Mouse (Mus musculus): ENCODE results near the gene Fga. TPM values are rescaled to one million over a fixed set of nuclear protein-coding genes. Genes with fewer than 3 reads are reported as not detected.

Gene Fga
- polyA plus RNA-seq, 2 experiments, result 0.38 TPM; not detected in 1

DNA sequence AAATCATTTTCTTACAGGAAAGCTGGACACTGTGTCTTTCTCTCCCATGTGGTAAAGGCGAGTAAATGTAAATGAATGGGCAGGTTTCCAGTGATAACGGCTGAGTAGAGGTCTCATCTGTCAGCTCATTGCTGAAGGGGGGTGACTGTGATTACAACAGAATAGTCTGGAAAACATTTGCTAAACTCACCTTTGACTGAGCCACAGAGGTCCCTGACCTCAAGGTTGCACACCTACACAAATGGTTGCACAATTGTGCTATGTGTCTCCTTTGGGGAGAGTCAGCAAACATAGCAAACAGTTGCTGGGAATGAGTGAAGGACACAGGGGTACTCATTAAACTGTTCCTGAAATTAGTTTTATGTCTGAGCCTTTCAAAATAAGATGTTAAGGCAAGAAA, 13.0 kb downstream of the Fga start:
- WGBS, result 77% methylated on average over 2 of the region's 2 CpGs
- no peak for ATAC-seq (ENCODE audit: low FRiP score, low read depth)
- Histone ChIP-seq H3K4me3 (replicated peaks; ENCODE audit: low read length) (no peak overlapping the region), H3K27ac (replicated peaks; ENCODE audit: low read depth, low read length) (no peak overlapping the region), H3K36me3 (ENCODE audit: control insufficient read depth, insufficient read depth, low read length) (no peaks in the 10 kb centered on the region), H3K4me1 (ENCODE audit: control insufficient read depth, insufficient read depth, low read length) (no peaks in the 10 kb centered on the region), H3K4me2 (replicated peaks; ENCODE audit: low read depth, low read length, severe bottlenecking) (no peak overlapping the region), H3K27me3 (ENCODE audit: control insufficient read depth, insufficient read depth, low read length) (no peaks in the 10 kb centered on the region), H3K9ac (ENCODE audit: low read depth, low read length, severe bottlenecking) (no peak overlapping the region), H3K9me3 (ENCODE audit: control insufficient read depth, low read length) (no peaks in the 10 kb centered on the region)
- no peak for TF ChIP-seq POLR2A (IDR thresholded peaks at IDR 0.05; ENCODE audit: borderline replicate concordance, extremely low read depth, insufficient read depth, insufficient read length)
- DNase-seq (ENCODE audit: low spot score), result no peak

DNA sequence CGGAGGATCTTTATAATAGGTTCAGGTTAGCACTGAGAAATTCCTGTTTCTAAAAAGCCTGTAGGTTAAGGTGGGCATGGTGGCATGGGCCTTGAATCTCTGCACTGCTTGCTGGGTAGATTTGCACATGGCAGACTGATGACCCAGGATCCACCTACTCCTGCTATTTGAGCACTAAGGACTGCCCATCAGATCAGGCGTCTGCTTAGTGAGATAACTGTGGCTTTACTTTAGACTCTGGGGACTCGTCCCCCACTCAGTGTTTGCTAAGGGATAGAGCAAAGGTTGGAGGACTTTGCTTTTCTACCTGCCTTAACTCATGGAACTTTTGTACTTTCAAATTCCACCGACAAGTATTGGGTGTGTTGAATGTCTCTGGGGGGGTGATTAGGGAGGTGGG, 13.8 kb downstream of the Fga start:
- no peak for DNase-seq (ENCODE audit: low spot score)
- TF ChIP-seq POLR2A (IDR thresholded peaks at IDR 0.05; ENCODE audit: borderline replicate concordance, extremely low read depth, insufficient read depth, insufficient read length), result no peak
- Histone ChIP-seq H3K9ac (ENCODE audit: low read depth, low read length, severe bottlenecking) (no peak overlapping the region), H3K4me1 (ENCODE audit: control insufficient read depth, insufficient read depth, low read length) (no peaks in the 10 kb centered on the region), H3K9me3 (ENCODE audit: control insufficient read depth, low read length) (no peaks in the 10 kb centered on the region), H3K27ac (replicated peaks; ENCODE audit: low read depth, low read length) (no peak overlapping the region), H3K4me2 (replicated peaks; ENCODE audit: low read depth, low read length, severe bottlenecking) (no peak overlapping the region), H3K27me3 (ENCODE audit: control insufficient read depth, insufficient read depth, low read length) (no peaks in the 10 kb centered on the region), H3K4me3 (replicated peaks; ENCODE audit: low read length) (no peak overlapping the region), H3K36me3 (ENCODE audit: control insufficient read depth, insufficient read depth, low read length) (no peaks in the 10 kb centered on the region)
- ATAC-seq (ENCODE audit: low FRiP score, low read depth), result no peak
- 68% methylated on average over 4 of the region's 4 CpGs for WGBS

DNA sequence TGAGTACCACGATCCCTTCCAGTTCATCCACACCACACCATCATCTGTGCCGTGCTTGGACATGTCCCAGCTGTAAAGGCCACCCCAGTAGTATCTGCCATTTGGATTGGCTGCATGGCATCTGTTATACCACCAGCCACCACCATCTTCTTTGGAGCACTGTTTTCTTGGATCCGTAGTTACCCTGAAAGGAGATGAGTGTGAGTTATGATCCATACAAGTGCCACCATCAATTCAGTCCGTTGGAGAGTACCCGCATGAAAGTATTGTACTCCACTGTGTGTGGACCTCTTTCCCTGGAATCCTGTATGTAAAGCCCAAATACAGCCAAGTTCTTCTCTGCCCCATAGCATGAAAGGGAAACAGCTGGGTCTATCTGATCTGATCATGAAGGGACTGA, 16.6 kb downstream of the Fga start:
- Histone ChIP-seq H3K27ac (replicated peaks; ENCODE audit: low read depth, low read length) (no peak overlapping the region), H3K36me3 (ENCODE audit: control insufficient read depth, insufficient read depth, low read length) (no peaks in the 10 kb centered on the region), H3K9me3 (ENCODE audit: control insufficient read depth, low read length) (no peaks in the 10 kb centered on the region), H3K27me3 (ENCODE audit: control insufficient read depth, insufficient read depth, low read length) (no peaks in the 10 kb centered on the region), H3K4me1 (ENCODE audit: control insufficient read depth, insufficient read depth, low read length) (no peaks in the 10 kb centered on the region), H3K4me3 (replicated peaks; ENCODE audit: low read length) (no peak overlapping the region), H3K9ac (ENCODE audit: low read depth, low read length, severe bottlenecking) (no peak overlapping the region), H3K4me2 (replicated peaks; ENCODE audit: low read depth, low read length, severe bottlenecking) (no peak overlapping the region)
- ATAC-seq (ENCODE audit: low FRiP score, low read depth) (no peak), DNase-seq (ENCODE audit: low spot score) (no peak)
- no peak for TF ChIP-seq POLR2A (IDR thresholded peaks at IDR 0.05; ENCODE audit: borderline replicate concordance, extremely low read depth, insufficient read depth, insufficient read length)
- WGBS, result 83% methylated on average over 5 of the region's 5 CpGs

DNA sequence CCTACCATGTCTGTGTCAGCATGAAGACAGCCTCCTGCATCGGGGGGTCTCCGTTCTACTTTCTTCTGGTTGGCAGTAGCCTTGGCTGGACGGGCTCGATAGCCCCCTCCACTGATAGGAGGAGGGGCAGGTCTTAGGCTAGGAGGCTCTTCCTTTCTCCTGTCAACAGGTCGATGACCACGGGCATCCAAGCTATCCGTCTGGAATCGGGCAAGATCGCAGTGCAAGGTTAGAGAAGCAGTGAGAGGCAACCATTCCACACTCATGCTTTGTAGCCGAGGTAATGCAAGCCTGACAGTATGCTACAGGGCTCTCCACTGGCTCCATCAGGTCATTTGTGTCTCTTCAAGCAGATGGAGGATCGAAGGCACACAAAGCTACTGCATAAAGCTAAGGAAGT, 20.8 kb downstream of the Fga start:
- H3K4me3 ChIP-seq (replicated peaks; ENCODE audit: low read length), result no peak overlapping the region
- no peak for TF ChIP-seq POLR2A (IDR thresholded peaks at IDR 0.05; ENCODE audit: borderline replicate concordance, extremely low read depth, insufficient read depth, insufficient read length)
- no peak overlapping the region for H3K9ac ChIP-seq (ENCODE audit: low read depth, low read length, severe bottlenecking)
- H3K4me1 ChIP-seq (ENCODE audit: control insufficient read depth, insufficient read depth, low read length), result no peaks in the 10 kb centered on the region
- ATAC-seq (ENCODE audit: low FRiP score, low read depth) (no peak), DNase-seq (ENCODE audit: low spot score) (no peak)
- H3K9me3 ChIP-seq (ENCODE audit: control insufficient read depth, low read length), result no peaks in the 10 kb centered on the region
- no peaks in the 10 kb centered on the region for H3K27me3 ChIP-seq (ENCODE audit: control insufficient read depth, insufficient read depth, low read length)
- H3K27ac ChIP-seq (replicated peaks; ENCODE audit: low read depth, low read length), result no peak overlapping the region
- 88% methylated on average over 11 of the region's 11 CpGs for WGBS
- no peak overlapping the region for H3K4me2 ChIP-seq (replicated peaks; ENCODE audit: low read depth, low read length, severe bottlenecking)
- no peaks in the 10 kb centered on the region for H3K36me3 ChIP-seq (ENCODE audit: control insufficient read depth, insufficient read depth, low read length)

DNA sequence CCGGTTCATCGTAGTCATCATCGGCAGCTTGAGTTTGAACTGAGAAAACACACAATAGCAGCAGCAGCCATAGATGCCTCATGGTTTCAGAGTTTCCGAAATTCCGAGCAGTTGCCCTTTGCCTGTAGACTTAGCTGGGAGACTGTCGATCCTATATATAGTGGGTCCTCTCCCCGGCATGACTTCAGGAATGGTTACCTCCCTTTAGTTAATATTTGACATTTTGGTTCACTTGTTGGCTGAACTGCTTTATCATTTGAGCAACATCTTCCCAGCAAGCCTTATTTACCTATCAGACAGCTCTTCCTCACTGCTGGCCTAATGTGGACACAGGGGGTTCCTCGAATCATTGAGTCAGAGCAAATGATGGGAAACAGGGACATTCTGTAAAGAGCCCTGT, 23.8 kb downstream of the Fga start, which contains the start of gene Fgb:
Gene Fgb, minus strand, starts transcription at position 184 of the 400 bp plus-strand sequence.
- no peak for TF ChIP-seq POLR2A (IDR thresholded peaks at IDR 0.05; ENCODE audit: borderline replicate concordance, extremely low read depth, insufficient read depth, insufficient read length)
- H3K4me2 ChIP-seq (replicated peaks; ENCODE audit: low read depth, low read length, severe bottlenecking), result no peak within 1 kb of the TSS
- WGBS, result 84% methylated on average over 8 of the region's 8 CpGs
- no peak within 1 kb of the TSS for H3K9ac ChIP-seq (ENCODE audit: low read depth, low read length, severe bottlenecking)
- DNase-seq (ENCODE audit: low spot score) (no peak), ATAC-seq (ENCODE audit: low FRiP score, low read depth) (no peak)
- H3K4me3 ChIP-seq (replicated peaks; ENCODE audit: low read length), result no peak within 1 kb of the TSS
- H3K27ac ChIP-seq (replicated peaks; ENCODE audit: low read depth, low read length), result no peak within 1 kb of the TSS
- no peaks in the 10 kb centered on the region for H3K27me3 ChIP-seq (ENCODE audit: control insufficient read depth, insufficient read depth, low read length)
- no peaks in the 10 kb centered on the region for H3K36me3 ChIP-seq (ENCODE audit: control insufficient read depth, insufficient read depth, low read length)
- no peaks in the 10 kb centered on the region for H3K9me3 ChIP-seq (ENCODE audit: control insufficient read depth, low read length)
- H3K4me1 ChIP-seq (ENCODE audit: control insufficient read depth, insufficient read depth, low read length), result no peaks in the 10 kb centered on the region

DNA sequence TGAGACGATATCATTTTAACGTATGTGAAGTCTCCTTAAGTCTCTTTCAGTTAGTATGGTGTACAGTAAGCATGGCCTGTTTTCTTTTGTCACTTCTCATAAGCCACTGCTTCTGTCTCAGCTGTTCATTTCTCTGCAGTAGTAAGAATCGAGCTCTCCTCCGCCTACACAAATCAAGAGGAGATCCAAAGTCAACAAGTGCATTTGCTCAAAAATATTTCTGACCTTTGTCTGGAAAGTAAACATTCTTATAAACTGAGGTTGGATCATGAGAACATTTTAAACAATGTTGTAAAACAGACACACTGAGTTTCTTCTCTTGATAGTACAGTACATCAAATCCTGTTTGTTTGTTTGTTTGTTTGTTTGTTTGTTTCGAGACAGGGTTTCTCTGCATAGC, 24.8 kb downstream of the Fga start:
- 83% methylated on average over 5 of the region's 5 CpGs for WGBS
- Histone ChIP-seq H3K4me3 (replicated peaks; ENCODE audit: low read length) (no peak overlapping the region), H3K27ac (replicated peaks; ENCODE audit: low read depth, low read length) (no peak overlapping the region), H3K9me3 (ENCODE audit: control insufficient read depth, low read length) (no peaks in the 10 kb centered on the region), H3K9ac (ENCODE audit: low read depth, low read length, severe bottlenecking) (no peak overlapping the region), H3K4me2 (replicated peaks; ENCODE audit: low read depth, low read length, severe bottlenecking) (no peak overlapping the region), H3K27me3 (ENCODE audit: control insufficient read depth, insufficient read depth, low read length) (no peaks in the 10 kb centered on the region), H3K36me3 (ENCODE audit: control insufficient read depth, insufficient read depth, low read length) (no peaks in the 10 kb centered on the region), H3K4me1 (ENCODE audit: control insufficient read depth, insufficient read depth, low read length) (no peaks in the 10 kb centered on the region)
- no peak for DNase-seq (ENCODE audit: low spot score)
- TF ChIP-seq POLR2A (IDR thresholded peaks at IDR 0.05; ENCODE audit: borderline replicate concordance, extremely low read depth, insufficient read depth, insufficient read length), result no peak
- no peak for ATAC-seq (ENCODE audit: low FRiP score, low read depth)
